Mouse (Mus musculus) splenic B cell, adult 2 months (primary cell): ENCODE data around the gene Klf12.
A peak's percentile ranks its signal among the peaks of the same experiment; 100 is the strongest.

ENCODE experiments used
- DNase-seq: peaks from one replicate; pipeline ENCODE4 v3.0.0-alpha.2; 2011; ENCODE audit warnings: low read depth, low spot score
- H3K27me3 ChIP-seq: 2 replicates; pipeline ENCODE4 v1.6.1; 2012; ENCODE audit warnings: mild to moderate bottlenecking, low read length, moderate library complexity, mixed read lengths; ENCODE audit not compliant: control insufficient read depth, poor library complexity, insufficient read depth, severe bottlenecking
- H3K36me3 ChIP-seq: 2 replicates; pipeline ENCODE4 v1.6.1; 2012; ENCODE audit warnings: mild to moderate bottlenecking, low read length, moderate library complexity, mixed read lengths; ENCODE audit not compliant: control insufficient read depth, poor library complexity, insufficient read depth, severe bottlenecking

Gene Klf12

GRCm38 (mm10) chr14:100069543-100070090 is 214.9 kb downstream of the Klf12 start:
- no peaks in the 10 kb centered on the region for H3K27me3 ChIP-seq
- no peak for DNase-seq
- H3K36me3 ChIP-seq = no peaks in the 10 kb centered on the region

- no peaks in the 10 kb centered on the region for H3K36me3 ChIP-seq
- no peak for DNase-seq
- no peaks in the 10 kb centered on the region for H3K27me3 ChIP-seq
These were observed 215.8 kb downstream of the Klf12 start for GRCm38 (mm10) chr14:100068715-100069114.

GRCm38 (mm10) chr14:100062516-100062915 is 222.0 kb downstream of the Klf12 start:
- H3K36me3 ChIP-seq = no peaks in the 10 kb centered on the region
- H3K27me3 ChIP-seq = no peaks in the 10 kb centered on the region
- no peak for DNase-seq

- Histone ChIP-seq H3K36me3 (no peaks in the 10 kb centered on the region), H3K27me3 (no peaks in the 10 kb centered on the region)
- no peak for DNase-seq
These were observed 230.3 kb downstream of the Klf12 start for GRCm38 (mm10) chr14:100054150-100054549.

- Histone ChIP-seq H3K27me3 (no peaks in the 10 kb centered on the region), H3K36me3 (no peaks in the 10 kb centered on the region)
- no peak for DNase-seq
These were observed 231.0 kb downstream of the Klf12 start for GRCm38 (mm10) chr14:100053456-100053855.

- no peak for DNase-seq
- Histone ChIP-seq H3K27me3 (no peaks in the 10 kb centered on the region), H3K36me3 (no peaks in the 10 kb centered on the region)
These were observed 231.6 kb downstream of the Klf12 start for GRCm38 (mm10) chr14:100052876-100053275.

- no peaks in the 10 kb centered on the region for H3K36me3 ChIP-seq
- no peaks in the 10 kb centered on the region for H3K27me3 ChIP-seq
- DNase-seq = no peak
These were observed 239.0 kb downstream of the Klf12 start for GRCm38 (mm10) chr14:100045431-100045830.

- Histone ChIP-seq H3K36me3 (no peaks in the 10 kb centered on the region), H3K27me3 (no peaks in the 10 kb centered on the region)
- DNase-seq = no peak
These were observed 242.7 kb downstream of the Klf12 start for GRCm38 (mm10) chr14:100041823-100042222.

- DNase-seq = no peak
- Histone ChIP-seq H3K36me3 (no peaks in the 10 kb centered on the region), H3K27me3 (no peaks in the 10 kb centered on the region)
These were observed 257.8 kb downstream of the Klf12 start for GRCm38 (mm10) chr14:100026671-100027070.

GRCm38 (mm10) chr14:100017219-100017618 is 267.3 kb downstream of the Klf12 start:
- Histone ChIP-seq H3K27me3 (no peaks in the 10 kb centered on the region), H3K36me3 (no peaks in the 10 kb centered on the region)
- DNase-seq = no peak

GRCm38 (mm10) chr14:100010525-100010924 is 274.0 kb downstream of the Klf12 start:
- DNase-seq = no peak
- no peaks in the 10 kb centered on the region for H3K36me3 ChIP-seq
- H3K27me3 ChIP-seq = no peaks in the 10 kb centered on the region

- Histone ChIP-seq H3K36me3 (no peaks in the 10 kb centered on the region), H3K27me3 (no peaks in the 10 kb centered on the region)
- DNase-seq = peak; percentile 56
These were observed 274.6 kb downstream of the Klf12 start for GRCm38 (mm10) chr14:100009790-100010382.

GRCm38 (mm10) chr14:99983510-99983909 is 301.0 kb downstream of the Klf12 start:
- no peak for DNase-seq
- Histone ChIP-seq H3K36me3 (no peaks in the 10 kb centered on the region), H3K27me3 (no peaks in the 10 kb centered on the region)

- H3K36me3 ChIP-seq = no peaks in the 10 kb centered on the region
- DNase-seq = no peak
These were observed 303.3 kb downstream of the Klf12 start for GRCm38 (mm10) chr14:99981209-99981608.

GRCm38 (mm10) chr14:99967920-99968319 is 316.6 kb downstream of the Klf12 start:
- H3K36me3 ChIP-seq = no peaks in the 10 kb centered on the region
- DNase-seq = no peak

More at GRCm38 (mm10) chr14:99981209-99981608, 303.3 kb downstream of the Klf12 start:
- H3K27me3 ChIP-seq = no peaks in the 10 kb centered on the region

More at GRCm38 (mm10) chr14:99967920-99968319, 316.6 kb downstream of the Klf12 start:
- H3K27me3 ChIP-seq = no peaks in the 10 kb centered on the region
